Mouse (Mus musculus): ENCODE measurements around the gene Thap3. TPM values are rescaled to one million over a fixed set of nuclear protein-coding genes. Genes with fewer than 3 reads are reported as not detected.

Gene Thap3
- total RNA-seq, 2 experiments from 2014 or later: 29.2 to 33.0 TPM

- peak; percentile 67 for DNase-seq
- intact Hi-C loops (cut with DNase I): no loop called here
Measured at GRCm38 (mm10) chr4:152009076-152010051, 20.6 kb upstream of the Thap3 start.

GRCm38 (mm10) chr4:152008622-152009075, 19.9 kb upstream of the Thap3 start, which contains the start of gene Klhl21:
TSS of gene Klhl21 (plus strand) at chr4:152008803.
- peak; percentile 90 for DNase-seq
- intact Hi-C loops (cut with DNase I): no loop called here

- DNase-seq: no peak
- intact Hi-C loops (cut with DNase I): no loop called here
Measured at GRCm38 (mm10) chr4:152008148-152008500, 19.3 kb upstream of the Thap3 start.

GRCm38 (mm10) chr4:152007481-152008147, 18.8 kb upstream of the Thap3 start:
- intact Hi-C loops (cut with DNase I): no loop called here
- DNase-seq: no peak

GRCm38 (mm10) chr4:152006812-152007211, 18.0 kb upstream of the Thap3 start:
- intact Hi-C loops (cut with DNase I): no loop called here
- no peak for DNase-seq

- intact Hi-C loops (cut with DNase I): no loop called here
- no peak for DNase-seq
Measured at GRCm38 (mm10) chr4:152006137-152006536, 17.3 kb upstream of the Thap3 start.

GRCm38 (mm10) chr4:152002063-152002462, 13.3 kb upstream of the Thap3 start:
- intact Hi-C loops (cut with DNase I): no loop called here
- no peak for DNase-seq

GRCm38 (mm10) chr4:152001335-152001734, 12.5 kb upstream of the Thap3 start:
- intact Hi-C loops (cut with DNase I): no loop called here
- no peak for DNase-seq

- no peak for DNase-seq
- intact Hi-C loops (cut with DNase I): no loop called here
Measured at GRCm38 (mm10) chr4:152000906-152001305, 12.1 kb upstream of the Thap3 start.

- intact Hi-C loops (cut with DNase I): no loop called here
- no peak for DNase-seq
Measured at GRCm38 (mm10) chr4:151999481-151999880, 10.7 kb upstream of the Thap3 start.

- intact Hi-C loops (cut with DNase I): no loop called here
- no peak for DNase-seq
Measured at GRCm38 (mm10) chr4:151997701-151998100, 8.9 kb upstream of the Thap3 start.

- intact Hi-C loops (cut with DNase I): no loop called here
Measured at GRCm38 (mm10) chr4:151996951-151997222, 8.1 kb upstream of the Thap3 start.

GRCm38 (mm10) chr4:151996173-151996950, 7.6 kb upstream of the Thap3 start, which contains the start of gene Phf13:
TSS of gene Phf13 (minus strand) at chr4:151996258.
- DNase-seq: peak; percentile 100
- intact Hi-C loops (cut with DNase I): no loop called here

More at GRCm38 (mm10) chr4:151996951-151997222, 8.1 kb upstream of the Thap3 start:
- DNase-seq: no peak

- DNase-seq: peak; percentile 52
- intact Hi-C loops (cut with DNase I): no loop called here
Measured at GRCm38 (mm10) chr4:151995371-151996172, 6.8 kb upstream of the Thap3 start.

GRCm38 (mm10) chr4:151994228-151995171, 5.7 kb upstream of the Thap3 start:
- peak; percentile 46 for DNase-seq
- intact Hi-C loops (cut with DNase I): no loop called here

- intact Hi-C loops (cut with DNase I): no loop called here
- no peak for DNase-seq
Measured at GRCm38 (mm10) chr4:151993035-151993434, 4.2 kb upstream of the Thap3 start.

- intact Hi-C loops (cut with DNase I): no loop called here
- no peak for DNase-seq
Measured at GRCm38 (mm10) chr4:151992091-151992490, 3.3 kb upstream of the Thap3 start.

GRCm38 (mm10) chr4:151989110-151989488, 302 bp upstream of the Thap3 start:
- intact Hi-C loops (cut with DNase I): no loop called here
- DNase-seq: no peak

- DNase-seq: no peak
- intact Hi-C loops (cut with DNase I): no loop called here
Measured at GRCm38 (mm10) chr4:151988014-151988341, 819 bp downstream of the Thap3 start.
